Mouse (Mus musculus) myocyte (in vitro differentiated cells): ENCODE measurements around the gene Bco2.

ENCODE experiments used
- CEBPB ChIP-seq: IDR thresholded peaks from 2 replicates; pipeline ENCODE4 v1.6.1; 2011; ENCODE audit warnings: mild to moderate bottlenecking, moderate library complexity; ENCODE audit not compliant: poor library complexity, insufficient read depth, severe bottlenecking
- POLR2A ChIP-seq: IDR thresholded peaks from one replicate; pipeline ENCODE4 v1.6.1; 2011; ENCODE audit warnings: low read depth, mild to moderate bottlenecking, control low read depth, moderate library complexity; ENCODE audit not compliant: insufficient read length
- POLR2AphosphoS2 ChIP-seq: IDR thresholded peaks from one replicate; pipeline ENCODE4 v1.6.1; 2011; ENCODE audit warnings: low read depth, control low read depth; ENCODE audit not compliant: insufficient read length
- TCF12 ChIP-seq: IDR thresholded peaks from one replicate; pipeline ENCODE4 v1.6.1; 2011; ENCODE audit warnings: mild to moderate bottlenecking, control low read depth; ENCODE audit not compliant: poor library complexity, insufficient read depth, severe bottlenecking

GRCm38 (mm10) chr9:50585145-50585818 is 30.3 kb upstream of the Bco2 start:
- TF ChIP-seq POLR2A, result no peak
- no peak for TF ChIP-seq TCF12
- no peak for TF ChIP-seq CEBPB
- no peak for TF ChIP-seq POLR2AphosphoS2
